ENCODE assay signal across 11 mouse cellular contexts in genomic region chr9:20794108-20794806, GRCm38 (mm10). TPM values are rescaled to one million over a fixed set of nuclear protein-coding genes. Genes with fewer than 3 reads are reported as not detected.
A peak's percentile ranks its signal among the peaks of the same experiment; 100 is the strongest.
DNase-seq lines count a peak whose midpoint lies in the region; ATAC-seq lines count a peak whose summit lies in the region.
"Had no signal": no experiment of that assay in that cellular context is flagged by ENCODE, and none has a peak within 500 bp of the region (broad histone marks: within the 10 kb centered on the region; RNA-seq: fewer than 3 reads in every experiment).

No protein-coding gene starts in this region.

- no peak overlapping the region for H3K4me3 ChIP-seq in intestine, embryonic 14.5 days (ENCODE audit: low read depth, low read length)
- no peak overlapping the region for H3K4me3 ChIP-seq in midbrain, embryonic 11.5 days (ENCODE audit: low read depth, low read length)
- H3K4me3 ChIP-seq: erythroblast, embryonic 14.5 days had no signal

- WGBS in intestine, embryonic 14.5 days, result 27% methylated on average over 7 of the region's 7 CpGs
- 55% methylated on average over 7 of the region's 7 CpGs for WGBS in midbrain, embryonic 11.5 days

- peak overlapping the region; percentile 39; the same call in 1 of the 2 replicates for H3K27ac ChIP-seq in intestine, embryonic 14.5 days (ENCODE audit: low read depth)
- H3K27ac ChIP-seq in midbrain, embryonic 11.5 days (ENCODE audit: low read depth, low read length), result no peak overlapping the region

- no peak overlapping the region for H3K9ac ChIP-seq in intestine, embryonic 14.5 days (ENCODE audit: low read length)
- no peak overlapping the region for H3K9ac ChIP-seq in midbrain, embryonic 11.5 days (ENCODE audit: low read length)

- intact Hi-C loops in gastrocnemius, postnatal 36 days (cut with DNase I), result no loop called here

- H3K36me3 ChIP-seq in intestine, embryonic 14.5 days (ENCODE audit: control insufficient read depth, insufficient read depth, low read length), result no peaks in the 10 kb centered on the region
- H3K36me3 ChIP-seq in midbrain, embryonic 11.5 days (ENCODE audit: control insufficient read depth, insufficient read depth, low read length), result no peaks in the 10 kb centered on the region

- DNase-seq in adrenal gland, adult 2 months, result peak; percentile 36
- no peak for DNase-seq in adrenal gland, adult 8-10 months
- DNase-seq in cerebellum, postnatal 10 days, result peak; percentile 59 to 72
- DNase-seq in gastrocnemius, postnatal 36 days, result peak; percentile 46 to 54
- no peak for DNase-seq in intestine, embryonic 14.5 days (ENCODE audit: low spot score)
- DNase-seq in layer of hippocampus, postnatal 36 days, result peak; percentile 62 to 67
- peak; percentile 81 for DNase-seq in midbrain, embryonic 11.5 days (ENCODE audit: low spot score, missing footprints)
- no peak for DNase-seq in thymus, postnatal 10 days (ENCODE audit: low spot score in 2 of 2)

- H3K27me3 ChIP-seq in intestine, embryonic 14.5 days (replicated peaks; ENCODE audit: control insufficient read depth, insufficient read depth, low read length), result no peaks in the 10 kb centered on the region
- no peaks in the 10 kb centered on the region for H3K27me3 ChIP-seq in midbrain, embryonic 11.5 days (ENCODE audit: control insufficient read depth, insufficient read depth, low read length)

- no peaks in the 10 kb centered on the region for H3K4me1 ChIP-seq in intestine, embryonic 14.5 days (replicated peaks; ENCODE audit: control insufficient read depth, insufficient read depth, low read length)
- H3K4me1 ChIP-seq in midbrain, embryonic 11.5 days (ENCODE audit: control insufficient read depth, insufficient read depth, low read length), result no peaks in the 10 kb centered on the region; the same call in 1 of the 2 replicates

- 0 out of 2 replicates have a peak, but pooled peaks have one; percentile 47 for ATAC-seq in intestine, embryonic 14.5 days (replicated peaks; ENCODE audit: low FRiP score, low TSS enrichment, low read depth)
- no peak for ATAC-seq in midbrain, embryonic 11.5 days (ENCODE audit: low FRiP score)

- H3K4me2 ChIP-seq in intestine, embryonic 14.5 days (ENCODE audit: low read length), result no peak overlapping the region
- H3K4me2 ChIP-seq in midbrain, embryonic 11.5 days, result no peak overlapping the region

- no peaks in the 10 kb centered on the region for H3K9me3 ChIP-seq in intestine, embryonic 14.5 days (ENCODE audit: control insufficient read depth, low read length)
- H3K9me3 ChIP-seq in midbrain, embryonic 11.5 days (ENCODE audit: control insufficient read depth, low read length), result no peaks in the 10 kb centered on the region

RNA-seq across cellular contexts. Expression of gene Col5a3, which starts 20.6 kb away (rescaled TPM):
- total RNA-seq in adrenal gland, adult 2 months (2021), result 100 to 1,000 TPM in 1 of 2 experiments, 10 to 100 TPM in 1; 78.4 to 293 TPM
- 108 and 110 TPM in 2 replicates for polyA plus RNA-seq in adrenal gland, adult 2 months (2012; rRNA removed)
- total RNA-seq in adrenal gland, adult 8-10 months (2022), result 100 to 1,000 TPM in 3 of 4 experiments, 10 to 100 TPM in 1; 65.3 to 291 (median 201) TPM
- total RNA-seq in gastrocnemius, postnatal 36 days (2021), result 10 to 100 TPM; 26.1 to 33.6 TPM
- 0.71 and 1.0 TPM in 2 replicates for polyA plus RNA-seq in intestine, embryonic 14.5 days (2014; fragmentation: Nextera tagmentation; extraction: Ambion mirVana)
- 1 to 10 TPM; 1.3 to 2.0 TPM for total RNA-seq in layer of hippocampus, postnatal 36 days (2021)
- polyA plus RNA-seq in midbrain, embryonic 11.5 days (2014; fragmentation: Nextera tagmentation; extraction: Ambion mirVana), result 0.38 and 0.43 TPM in 2 replicates
- polyA plus RNA-seq: erythroblast, embryonic 14.5 days had no signal

RNA-seq across cellular contexts. Expression of gene Rdh8, which starts 24.0 kb away (rescaled TPM):
- not detected for total RNA-seq in adrenal gland, adult 2 months (2021)
- not detected in 2 replicates for polyA plus RNA-seq in adrenal gland, adult 2 months (2012; rRNA removed)
- total RNA-seq in adrenal gland, adult 8-10 months (2022), result not detected
- total RNA-seq in gastrocnemius, postnatal 36 days (2021), result under 1 TPM; 0.17 to 0.23 TPM
- not detected in 2 replicates for polyA plus RNA-seq in intestine, embryonic 14.5 days (2014; fragmentation: Nextera tagmentation; extraction: Ambion mirVana)
- not detected for total RNA-seq in layer of hippocampus, postnatal 36 days (2021)
- polyA plus RNA-seq in midbrain, embryonic 11.5 days (2014; fragmentation: Nextera tagmentation; extraction: Ambion mirVana), result not detected in 2 replicates
- polyA plus RNA-seq: C2C12; erythroblast, embryonic 14.5 days; spleen, adult 2 months had no signal

RNA-seq across cellular contexts. Expression of gene Olfm2, which starts 48.1 kb away (rescaled TPM):
- total RNA-seq in adrenal gland, adult 2 months (2021), result 1 to 10 TPM in 1 of 2 experiments, under 1 TPM in 1; 0.49 to 1.0 TPM
- 1.1 and 2.9 TPM in 2 replicates for polyA plus RNA-seq in adrenal gland, adult 2 months (2012; rRNA removed)
- 1 to 10 TPM in 1 of 4 experiments, under 1 TPM in 3; 0.42 to 1.1 (median 0.71) TPM for total RNA-seq in adrenal gland, adult 8-10 months (2022)
- under 1 TPM in 1 of 2 experiments, not detected in 1; 0.13 TPM for total RNA-seq in gastrocnemius, postnatal 36 days (2021)
- 7.5 and 9.4 TPM in 2 replicates for polyA plus RNA-seq in intestine, embryonic 14.5 days (2014; fragmentation: Nextera tagmentation; extraction: Ambion mirVana)
- 10 to 100 TPM; 36.1 to 39.1 TPM for total RNA-seq in layer of hippocampus, postnatal 36 days (2021)
- 33.6 and 35.3 TPM in 2 replicates for polyA plus RNA-seq in midbrain, embryonic 11.5 days (2014; fragmentation: Nextera tagmentation; extraction: Ambion mirVana)
- polyA plus RNA-seq: erythroblast, embryonic 14.5 days had no signal

Comparison
In these comparisons a context has a peak if more than half of its experiments do, and no peak if none do; other contexts are left out.
1. DNase-seq: peak in adrenal gland, adult 2 months (single experiment), cerebellum, postnatal 10 days (2 of 2), gastrocnemius, postnatal 36 days (2 of 2), layer of hippocampus, postnatal 36 days (2 of 2) and midbrain, embryonic 11.5 days (single experiment); none in adrenal gland, adult 8-10 months (single experiment), intestine, embryonic 14.5 days (single experiment) and thymus, postnatal 10 days (0 of 2).
2. RNA of gene Col5a3, which starts 20.6 kb away (total RNA-seq): 78.4 to 293 TPM in adrenal gland, adult 2 months, 65.3 to 291 TPM in adrenal gland, adult 8-10 months and 26.1 to 33.6 TPM in gastrocnemius, postnatal 36 days; 1.3 to 2.0 TPM in layer of hippocampus, postnatal 36 days; every median in the first group is over 4 times any median in the second.
3. RNA of gene Olfm2, which starts 48.1 kb away (total RNA-seq): 36.1 to 39.1 TPM in layer of hippocampus, postnatal 36 days; 0.49 to 1.0 TPM in adrenal gland, adult 2 months, 0.42 to 1.1 TPM in adrenal gland, adult 8-10 months and 0.13 TPM in gastrocnemius, postnatal 36 days; every median in the first group is over 10 times any median in the second.